Mouse (Mus musculus) right cerebral cortex, postnatal 25 days (tissue): ENCODE measurements around the gene Npvf.
"Not testable (repeated sequence)": the region's sequence is repeated elsewhere in the genome, so short reads cannot be mapped to it uniquely, and the experiment has no call there.

Experiments
- DNase-seq: peaks from one replicate; pipeline ENCODE4 v3.0.0; 2022

Gene Npvf

DNA sequence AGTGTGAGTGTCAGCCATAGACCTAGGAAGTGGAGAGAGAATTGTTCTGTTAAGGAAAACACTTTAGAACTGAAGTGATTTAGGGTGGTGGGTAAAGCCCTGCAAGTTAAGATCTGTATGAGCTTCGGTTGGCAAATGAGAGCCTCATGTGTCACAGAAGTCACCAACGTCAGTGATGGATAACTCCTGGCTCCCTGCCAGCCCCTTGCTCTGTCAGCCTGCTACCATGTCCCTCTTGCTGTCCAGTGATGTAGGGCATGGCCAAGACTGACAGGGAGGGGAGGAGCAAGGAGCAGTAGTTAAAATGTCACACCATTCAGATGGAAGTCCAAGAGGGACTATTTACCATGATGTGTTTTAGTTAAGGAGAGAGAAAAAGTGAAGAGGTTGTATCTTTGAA, 14.6 kb downstream of the Npvf start:
- DNase-seq = no peak

DNA sequence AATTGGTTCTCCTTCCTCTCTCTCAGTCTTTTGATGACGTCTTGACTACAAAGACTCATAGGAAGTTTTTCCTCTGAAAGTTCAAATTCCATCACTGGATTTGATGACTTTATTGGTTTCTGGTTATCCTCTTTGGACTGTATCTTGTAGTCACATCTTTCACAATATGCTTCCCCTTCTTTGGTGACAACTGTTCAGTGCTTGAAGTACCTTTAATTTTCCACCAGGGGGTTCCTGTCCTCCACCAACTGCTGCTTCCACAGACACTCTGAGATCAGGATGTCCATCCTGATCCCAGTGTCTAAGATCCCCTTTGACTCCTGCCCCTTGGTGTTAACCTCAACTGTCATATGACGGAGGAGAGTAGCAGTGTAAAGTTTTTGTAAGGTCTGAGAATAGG, 28.1 kb downstream of the Npvf start:
- DNase-seq = not testable (repeated sequence)

DNA sequence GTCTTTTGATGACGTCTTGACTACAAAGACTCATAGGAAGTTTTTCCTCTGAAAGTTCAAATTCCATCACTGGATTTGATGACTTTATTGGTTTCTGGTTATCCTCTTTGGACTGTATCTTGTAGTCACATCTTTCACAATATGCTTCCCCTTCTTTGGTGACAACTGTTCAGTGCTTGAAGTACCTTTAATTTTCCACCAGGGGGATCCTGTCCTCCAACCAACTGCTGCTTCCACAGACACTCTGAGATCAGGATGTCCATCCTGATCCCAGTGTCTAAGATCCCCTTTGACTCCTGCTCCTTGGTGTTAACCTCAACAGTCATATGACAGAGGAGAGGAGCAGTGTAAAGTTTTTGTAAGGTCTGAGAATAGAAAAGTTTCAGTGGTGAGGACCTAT, 36.0 kb downstream of the Npvf start:
- not testable (repeated sequence) for DNase-seq

DNA sequence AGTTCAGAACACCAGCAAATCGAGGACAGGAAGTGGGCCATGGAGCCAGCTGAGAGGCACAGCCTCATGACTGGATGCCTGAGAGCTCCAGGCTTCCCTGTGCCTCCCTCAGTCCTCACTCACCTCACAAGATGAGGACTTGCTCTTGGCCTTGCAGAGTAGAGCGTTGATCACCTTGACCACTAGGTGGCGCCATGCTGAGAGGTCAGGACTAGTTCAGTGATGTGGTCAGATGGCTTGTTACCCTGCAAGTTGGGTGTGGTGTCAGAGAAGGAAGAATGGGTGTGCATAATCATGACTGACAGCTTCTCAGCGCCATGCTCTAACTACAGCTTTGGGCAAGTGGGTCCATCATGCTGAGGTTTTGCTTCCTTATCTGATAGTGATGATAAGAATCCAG, 52.6 kb downstream of the Npvf start:
- DNase-seq = no peak
